Mouse (Mus musculus) kidney, adult 2 months (tissue): ENCODE data around the gene Liph. TPM values are rescaled to one million over a fixed set of nuclear protein-coding genes. Genes with fewer than 3 reads are reported as not detected.

Source experiments
- DNase-seq: peaks from one replicate; pipeline ENCODE4 v3.0.0; 2021
- H3K27ac ChIP-seq: fragments of 200-500 bp; 2 replicates; pipeline ENCODE4 v1.5.1; 2012; ENCODE audit warnings: low read depth, low read length, control low read depth, inconsistent platforms; ENCODE audit not compliant: insufficient read depth
- H3K27me3 ChIP-seq: fragments of 200-500 bp; replicated peaks from 2 replicates; pipeline ENCODE4 v1.6.1; 2012; ENCODE audit warnings: mild to moderate bottlenecking, moderate library complexity, low read length, inconsistent platforms; ENCODE audit not compliant: control insufficient read depth, insufficient read depth
- H3K36me3 ChIP-seq: fragments of 200-500 bp; 2 replicates; pipeline ENCODE4 v1.6.1; 2012; ENCODE audit warnings: mild to moderate bottlenecking, moderate library complexity, low read length, inconsistent platforms; ENCODE audit not compliant: control insufficient read depth, insufficient read depth
- H3K4me1 ChIP-seq: fragments of 200-500 bp; 2 replicates; pipeline ENCODE4 v1.6.1; 2011; ENCODE audit warnings: low read length; ENCODE audit not compliant: control insufficient read depth, insufficient read depth
- H3K4me3 ChIP-seq: fragments of 200-500 bp; 2 replicates; pipeline ENCODE4 v1.5.1; 2011; ENCODE audit warnings: mild to moderate bottlenecking, low read depth, low read length, control low read depth; ENCODE audit not compliant: insufficient read depth
- CTCF ChIP-seq: fragments of 200-500 bp; conservative IDR thresholded peaks from 2 replicates; pipeline ENCODE4 v1.5.1; 2011; ENCODE audit warnings: low read depth, mild to moderate bottlenecking, control low read depth, low read length, moderate library complexity, mixed read lengths; ENCODE audit not compliant: insufficient read depth, insufficient read length
- POLR2A ChIP-seq: fragments of 200-500 bp; IDR thresholded peaks from one replicate; pipeline ENCODE4 v1.6.1; 2011; ENCODE audit warnings: low read depth, low read length, control low read depth
- WGBS: fragments of 180-500 bp; shearing (Covaris S2); methylation state at CpG from one replicate; pipeline ENCODE4 v1.1.7; 2018; 5-methylcytosine and 5-hydroxymethylcytosine counted together
- polyA plus RNA-seq: library from polyadenylated mRNA; depleted of rRNA; stranded (reverse); fragments of >200 nt; gene quantifications from 2 replicates; pipeline ENCODE4 v1.2.3, GENCODE M21; 2012; rRNA removed

Gene Liph
- polyA plus RNA-seq, 1 experiment: 0.45 TPM

DNA sequence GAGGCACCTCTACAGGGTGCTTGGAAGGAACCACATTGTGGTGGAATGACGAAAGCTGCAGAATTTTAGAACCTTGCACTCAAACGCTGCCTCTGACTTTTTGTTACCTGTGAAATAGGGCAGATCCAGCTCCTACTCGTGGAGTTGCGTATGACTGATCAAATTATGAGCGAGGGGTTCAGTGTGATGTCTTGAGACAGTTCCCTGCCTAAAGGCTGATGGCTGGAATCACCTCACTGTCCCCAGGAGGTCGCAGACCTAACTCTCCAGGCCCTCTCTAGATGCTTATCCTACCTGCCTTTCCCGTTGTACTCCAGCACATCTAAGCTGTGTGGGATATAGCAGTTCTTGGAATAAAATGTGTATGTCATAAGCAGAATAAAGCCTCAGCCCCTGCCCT is 89.5 kb downstream of the Liph start:
- no peak overlapping the region for H3K4me3 ChIP-seq
- no peaks in the 10 kb centered on the region for H3K27me3 ChIP-seq
- H3K27ac ChIP-seq: no peak overlapping the region
- WGBS: 93% methylated on average over 7 of the region's 7 CpGs
- no peak for DNase-seq
- no peaks in the 10 kb centered on the region; the same call in 1 of the 2 replicates for H3K36me3 ChIP-seq
- no peak for TF ChIP-seq CTCF
- no peak for TF ChIP-seq POLR2A
- H3K4me1 ChIP-seq: no peaks in the 10 kb centered on the region

DNA sequence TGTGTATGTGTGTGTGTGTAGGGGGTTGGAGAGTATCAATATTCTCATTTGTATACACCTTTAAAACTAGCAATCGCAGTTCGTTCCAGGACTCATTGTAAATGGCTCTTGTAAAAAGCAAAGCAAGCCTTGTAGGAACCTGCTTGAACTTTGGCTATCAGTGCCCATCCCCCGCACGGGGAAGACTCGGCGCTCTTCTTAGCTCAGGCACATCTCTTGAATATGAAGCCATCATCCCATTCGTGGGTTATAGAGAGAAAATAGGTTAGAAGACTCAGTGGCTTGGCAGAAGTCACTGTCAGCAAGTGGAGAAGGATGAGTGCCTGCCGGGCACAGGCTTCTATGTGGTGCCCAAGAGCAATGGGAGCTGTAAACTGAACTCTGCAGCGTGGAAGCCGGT is 90.8 kb downstream of the Liph start:
- H3K4me1 ChIP-seq: no peaks in the 10 kb centered on the region
- no peaks in the 10 kb centered on the region for H3K27me3 ChIP-seq
- no peak overlapping the region for H3K4me3 ChIP-seq
- no peaks in the 10 kb centered on the region; the same call in 1 of the 2 replicates for H3K36me3 ChIP-seq
- 80% methylated on average over 10 of the region's 10 CpGs for WGBS
- TF ChIP-seq POLR2A (no peak), CTCF (no peak)
- no peak for DNase-seq
- H3K27ac ChIP-seq: no peak overlapping the region

Other genes with a start within 250 kb of the Liph start
- 224 and 248 TPM in 2 replicates for gene Ehhadh, start 207.9 kb downstream of the Liph start, polyA plus RNA-seq
- 4.6 and 4.8 TPM in 2 replicates for gene Map3k13, start 201.3 kb downstream of the Liph start, polyA plus RNA-seq
- 15.2 and 17.5 TPM in 2 replicates for gene Tmem41a, start 48.1 kb downstream of the Liph start, polyA plus RNA-seq
- 7.1 and 8.2 TPM in 2 replicates for gene Senp2, start 13.8 kb upstream of the Liph start, polyA plus RNA-seq
- 2.1 and 2.3 TPM in 2 replicates for gene Igf2bp2, start 167.6 kb upstream of the Liph start, polyA plus RNA-seq